Mouse (Mus musculus) neural tube, embryonic 12.5 days (tissue): Measurements from ENCODE around the gene Tcf12. TPM values are rescaled to one million over a fixed set of nuclear protein-coding genes. Genes with fewer than 3 reads are reported as not detected.
A peak's percentile ranks its signal among the peaks of the same experiment; 100 is the strongest.

ENCODE experiments used
- ATAC-seq: fragments of 200-750 bp; cut with Nextera tagmentation; 2 replicates; pipeline ENCODE4 v1.8.0; 2017; ENCODE audit warnings: low read depth, mild to moderate bottlenecking, moderate TSS enrichment, moderate library complexity; ENCODE audit not compliant: low FRiP score
- H3K27ac ChIP-seq: fragments of 300-500 bp; sonication (generic); 2 replicates; pipeline ENCODE4 v1.5.1; 2016
- H3K27me3 ChIP-seq: fragments of 300-500 bp; sonication (generic); replicated peaks from 2 replicates; pipeline ENCODE4 v1.6.1; 2016; ENCODE audit warnings: mild to moderate bottlenecking
- H3K36me3 ChIP-seq: fragments of 300-500 bp; sonication (generic); 2 replicates; pipeline ENCODE4 v1.6.1; 2016; ENCODE audit warnings: mild to moderate bottlenecking
- H3K4me1 ChIP-seq: fragments of 300-500 bp; sonication (generic); 2 replicates; pipeline ENCODE4 v1.6.1; 2016
- H3K4me2 ChIP-seq: fragments of 300-500 bp; sonication (generic); replicated peaks from 2 replicates; pipeline ENCODE4 v1.6.1; 2016; ENCODE audit warnings: mild to moderate bottlenecking
- H3K4me3 ChIP-seq: fragments of 300-500 bp; sonication (generic); 2 replicates; pipeline ENCODE4 v1.5.1; 2016
- H3K9ac ChIP-seq: fragments of 300-500 bp; sonication (generic); 2 replicates; pipeline ENCODE4 v1.6.1; 2016; ENCODE audit warnings: mild to moderate bottlenecking
- H3K9me3 ChIP-seq: fragments of 300-500 bp; sonication (generic); 2 replicates; pipeline ENCODE4 v1.6.1; 2016; ENCODE audit warnings: mild to moderate bottlenecking
- WGBS: fragments of 180-500 bp; shearing (Covaris S2); methylation state at CpG from one replicate; pipeline ENCODE4 v1.1.7; 2016; 5-methylcytosine and 5-hydroxymethylcytosine counted together
- polyA plus RNA-seq: library from polyadenylated mRNA; unstranded; fragments of >200 nt; fragmentation: Nextera tagmentation; extraction: Ambion mirVana; gene quantifications from 2 replicates; pipeline ENCODE4 v1.2.1, GENCODE M21; 2016

The Tcf12 gene
- polyA plus RNA-seq, 1 experiment from 2014 or later = 213 TPM

GRCm38 (mm10) chr9:71974541-71974959 lies 137.1 kb downstream of the Tcf12 start:
- Histone ChIP-seq H3K27me3 (no peaks in the 10 kb centered on the region), H3K4me1 (peaks cover 31% of the 10 kb centered on the region), H3K4me2 (peak overlapping the region; percentile 5; the same call in 1 of the 2 replicates), H3K9me3 (no peaks in the 10 kb centered on the region), H3K36me3 (no peaks in the 10 kb centered on the region), H3K27ac (0 out of 2 replicates have a peak overlapping the region, but pooled peaks have one; percentile 32), H3K4me3 (no peak overlapping the region), H3K9ac (no peak overlapping the region)
- ATAC-seq = peak; percentile 57
- WGBS = 0% methylated on average over 2 of the region's 2 CpGs

DNA sequence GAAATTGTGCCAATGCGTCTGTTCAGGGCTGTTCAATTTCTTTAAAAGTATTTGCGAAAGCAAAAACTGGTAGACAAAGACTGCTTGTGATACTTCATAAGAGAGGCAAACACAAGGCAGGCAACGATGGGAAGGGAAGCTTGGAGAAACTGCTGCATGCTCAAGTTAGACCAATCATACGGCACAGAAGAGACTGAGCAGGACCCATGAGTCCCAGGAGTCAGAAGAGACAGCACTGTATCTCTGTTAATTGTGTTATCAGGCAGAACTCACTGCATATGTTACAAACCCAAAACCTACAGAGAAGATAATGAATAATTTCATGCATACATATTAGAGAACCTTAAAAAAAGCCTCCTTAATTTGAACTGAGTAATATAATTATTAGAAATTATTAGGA lies 147.6 kb downstream of the Tcf12 start:
- H3K27ac ChIP-seq = no peak overlapping the region
- H3K4me1 ChIP-seq = peaks cover 6% of the 10 kb centered on the region
- no peaks in the 10 kb centered on the region for H3K9me3 ChIP-seq
- no peak for ATAC-seq
- 83% methylated on average over 4 of the region's 4 CpGs for WGBS
- no peak overlapping the region for H3K4me3 ChIP-seq
- no peaks in the 10 kb centered on the region for H3K27me3 ChIP-seq
- H3K9ac ChIP-seq = no peak overlapping the region
- no peaks in the 10 kb centered on the region for H3K36me3 ChIP-seq
- H3K4me2 ChIP-seq = no peak overlapping the region

- 0 out of 2 replicates have a peak overlapping the region, but pooled peaks have one; percentile 16 for H3K4me2 ChIP-seq
- H3K27ac ChIP-seq = no peak overlapping the region
- H3K9me3 ChIP-seq = no peaks in the 10 kb centered on the region
- peaks cover 6% of the 10 kb centered on the region for H3K4me1 ChIP-seq
- H3K36me3 ChIP-seq = no peaks in the 10 kb centered on the region
- no peak for ATAC-seq
- H3K9ac ChIP-seq = no peak overlapping the region
- H3K4me3 ChIP-seq = no peak overlapping the region
- no peaks in the 10 kb centered on the region for H3K27me3 ChIP-seq
Measured at GRCm38 (mm10) chr9:71960026-71960396, 151.7 kb downstream of the Tcf12 start.

DNA sequence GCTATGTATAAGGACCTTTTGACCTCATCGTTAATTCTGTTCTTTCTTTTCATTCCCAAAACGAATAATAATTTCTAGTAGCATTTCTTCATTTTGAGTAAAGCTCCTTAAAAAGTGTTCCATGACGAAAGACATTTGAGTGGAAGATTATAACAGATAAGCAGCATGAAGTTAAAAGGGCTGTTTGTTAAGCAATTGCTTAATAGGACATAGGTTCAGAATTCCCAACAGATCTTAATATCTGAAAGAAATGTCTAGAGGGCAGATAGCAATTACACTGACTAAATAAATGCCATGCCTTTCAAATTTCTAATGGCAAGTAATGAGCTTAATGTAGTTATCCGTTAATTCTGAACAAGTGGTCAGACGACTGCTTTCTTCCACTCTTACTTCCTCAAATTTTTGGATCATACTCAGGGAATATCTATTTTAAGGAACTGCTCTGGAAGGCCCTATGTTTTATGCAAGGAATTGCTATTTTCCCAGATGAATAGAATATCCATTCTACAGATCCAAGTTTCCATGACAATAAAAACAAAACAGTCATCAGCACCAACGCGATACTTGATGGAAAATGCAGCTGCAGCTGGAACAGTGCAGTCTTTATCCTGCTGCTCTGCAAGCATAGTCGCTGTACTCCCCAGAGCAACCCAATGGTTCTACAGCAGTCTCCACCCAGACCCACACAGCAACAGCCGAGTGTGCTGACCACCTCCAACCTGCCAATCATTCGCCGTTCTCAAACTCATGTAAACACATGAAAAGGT lies 152.2 kb downstream of the Tcf12 start:
- no peaks in the 10 kb centered on the region for H3K27me3 ChIP-seq
- no peak for ATAC-seq
- H3K4me1 ChIP-seq = peaks cover 6% of the 10 kb centered on the region
- H3K27ac ChIP-seq = no peak overlapping the region
- H3K4me3 ChIP-seq = no peak overlapping the region
- no peak overlapping the region for H3K9ac ChIP-seq
- H3K4me2 ChIP-seq = 0 out of 2 replicates have a peak overlapping the region, but pooled peaks have one; percentile 16
- WGBS = 62% methylated on average over 11 of the region's 11 CpGs
- H3K36me3 ChIP-seq = no peaks in the 10 kb centered on the region
- H3K9me3 ChIP-seq = no peaks in the 10 kb centered on the region

- no peak overlapping the region for H3K4me2 ChIP-seq
- WGBS = 57% methylated on average over 2 of the region's 2 CpGs
Measured at GRCm38 (mm10) chr9:71953217-71953616, 158.5 kb downstream of the Tcf12 start.

DNA sequence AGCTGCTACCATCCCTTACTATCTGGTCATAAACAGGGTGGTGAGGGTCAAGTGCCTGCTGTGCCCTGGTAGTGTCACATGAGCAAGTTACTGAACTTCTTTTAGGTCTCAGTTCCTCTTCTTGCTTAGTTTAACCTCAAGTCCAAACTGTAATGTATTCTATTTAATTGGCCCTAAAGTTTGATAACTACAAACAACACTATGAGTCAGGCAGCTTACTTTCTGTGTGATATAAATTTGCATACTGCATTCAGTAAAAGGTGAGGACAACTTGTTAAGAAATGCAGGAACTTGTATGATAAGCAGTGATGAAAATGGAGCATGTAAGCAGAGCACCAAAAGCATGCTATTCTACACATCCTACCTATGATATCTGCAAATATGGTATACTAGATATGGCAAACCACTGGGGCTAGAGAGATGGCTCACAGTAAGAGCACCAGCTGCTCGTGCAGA lies 159.0 kb downstream of the Tcf12 start:
- no peak overlapping the region for H3K9ac ChIP-seq
- H3K9me3 ChIP-seq = no peaks in the 10 kb centered on the region
- no peaks in the 10 kb centered on the region for H3K27me3 ChIP-seq
- no peak overlapping the region for H3K27ac ChIP-seq
- H3K36me3 ChIP-seq = no peaks in the 10 kb centered on the region
- 91% methylated on average over 1 of the region's 1 CpGs for WGBS
- H3K4me1 ChIP-seq = 0 out of 2 replicates have a peak, but pooled peaks cover 4% of the 10 kb centered on the region
- H3K4me2 ChIP-seq = no peak overlapping the region
- no peak for ATAC-seq
- H3K4me3 ChIP-seq = no peak overlapping the region

More at GRCm38 (mm10) chr9:71953217-71953616, 158.5 kb downstream of the Tcf12 start:
- Histone ChIP-seq H3K36me3 (no peaks in the 10 kb centered on the region), H3K27ac (no peak overlapping the region), H3K9me3 (no peaks in the 10 kb centered on the region), H3K4me3 (no peak overlapping the region), H3K27me3 (no peaks in the 10 kb centered on the region), H3K4me1 (0 out of 2 replicates have a peak, but pooled peaks cover 4% of the 10 kb centered on the region), H3K9ac (no peak overlapping the region)
- ATAC-seq = no peak

DNA sequence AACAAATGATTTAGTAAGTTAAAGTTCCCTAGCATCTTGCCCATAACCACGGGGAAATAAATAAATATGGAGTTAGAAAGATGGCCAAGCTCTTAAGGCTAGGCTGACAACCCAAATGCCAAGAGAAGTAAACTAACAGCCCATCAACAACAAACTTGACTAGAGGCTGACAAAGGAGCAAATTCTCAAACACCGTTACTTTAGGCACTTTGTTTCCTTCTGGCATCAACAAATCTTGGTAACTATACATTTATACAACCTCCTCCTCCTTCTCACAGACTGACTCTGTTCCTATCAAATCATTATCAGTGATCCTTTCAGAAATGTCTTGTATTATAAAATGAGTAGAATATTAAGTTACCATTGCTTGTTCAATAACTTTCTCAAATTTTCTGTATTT lies 159.7 kb downstream of the Tcf12 start:
- no peaks in the 10 kb centered on the region for H3K9me3 ChIP-seq
- H3K27ac ChIP-seq = no peak overlapping the region
- no peak for ATAC-seq
- no peak overlapping the region for H3K4me2 ChIP-seq
- no peak overlapping the region for H3K4me3 ChIP-seq
- H3K4me1 ChIP-seq = 0 out of 2 replicates have a peak, but pooled peaks cover 4% of the 10 kb centered on the region
- no peak overlapping the region for H3K9ac ChIP-seq
- 85% methylated on average over 2 of the region's 2 CpGs for WGBS
- H3K27me3 ChIP-seq = no peaks in the 10 kb centered on the region
- no peaks in the 10 kb centered on the region for H3K36me3 ChIP-seq

DNA sequence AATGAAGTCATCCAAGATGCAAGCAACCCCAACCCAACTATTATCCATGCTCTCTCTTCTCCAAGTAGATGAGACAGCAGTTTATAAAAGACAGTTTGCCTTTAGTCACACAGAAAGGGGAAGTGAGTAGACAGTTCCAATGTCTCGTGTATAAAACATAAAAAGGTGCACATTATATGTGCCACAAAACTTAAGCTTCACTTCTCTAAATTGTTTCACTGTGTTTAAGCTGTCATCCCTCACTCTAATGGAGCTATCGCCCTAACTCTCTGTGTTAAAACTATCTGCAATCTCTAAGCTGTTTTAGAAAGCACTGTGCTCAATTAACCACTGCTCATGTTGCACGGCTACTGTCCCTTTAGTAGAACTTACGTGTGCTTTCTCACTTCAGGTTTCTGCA lies 160.3 kb downstream of the Tcf12 start:
- no peaks in the 10 kb centered on the region for H3K27me3 ChIP-seq
- H3K4me1 ChIP-seq = 0 out of 2 replicates have a peak, but pooled peaks cover 4% of the 10 kb centered on the region
- no peak overlapping the region for H3K27ac ChIP-seq
- H3K4me2 ChIP-seq = no peak overlapping the region
- H3K4me3 ChIP-seq = no peak overlapping the region
- no peaks in the 10 kb centered on the region for H3K9me3 ChIP-seq
- H3K9ac ChIP-seq = no peak overlapping the region
- ATAC-seq = no peak
- 87% methylated on average over 4 of the region's 4 CpGs for WGBS
- no peaks in the 10 kb centered on the region for H3K36me3 ChIP-seq

GRCm38 (mm10) chr9:71944801-71945200 lies 166.9 kb downstream of the Tcf12 start:
- Histone ChIP-seq H3K4me2 (no peak overlapping the region), H3K9me3 (no peaks in the 10 kb centered on the region), H3K4me3 (no peak overlapping the region), H3K9ac (no peak overlapping the region), H3K36me3 (no peaks in the 10 kb centered on the region), H3K4me1 (0 out of 2 replicates have a peak, but pooled peaks cover 5% of the 10 kb centered on the region), H3K27ac (no peak overlapping the region), H3K27me3 (no peaks in the 10 kb centered on the region)
- 89% methylated on average over 4 of the region's 4 CpGs for WGBS
- no peak for ATAC-seq

DNA sequence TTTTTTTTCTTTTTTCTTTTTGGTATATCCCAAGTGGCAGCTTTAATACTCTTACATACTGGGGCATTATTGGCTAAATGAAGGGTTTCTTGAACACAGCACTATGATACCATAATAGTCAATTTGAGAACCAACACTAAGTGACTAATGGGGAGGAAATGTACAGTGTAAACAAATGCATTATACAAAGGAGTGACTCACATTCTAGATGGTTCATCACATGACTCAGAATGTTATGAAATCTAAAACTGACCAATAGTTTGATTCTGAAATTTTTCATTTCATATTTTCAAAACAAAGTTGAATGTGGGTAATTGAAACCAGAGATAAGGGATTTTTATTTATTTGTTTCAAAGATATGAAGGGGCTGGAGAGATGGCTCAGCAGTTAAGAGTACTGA lies 169.2 kb downstream of the Tcf12 start:
- no peaks in the 10 kb centered on the region for H3K9me3 ChIP-seq
- ATAC-seq = no peak
- H3K27ac ChIP-seq = no peak overlapping the region
- H3K36me3 ChIP-seq = no peaks in the 10 kb centered on the region
- no peaks in the 10 kb centered on the region for H3K27me3 ChIP-seq
- no peak overlapping the region for H3K4me2 ChIP-seq
- H3K4me3 ChIP-seq = no peak overlapping the region
- H3K4me1 ChIP-seq = 0 out of 2 replicates have a peak, but pooled peaks cover 5% of the 10 kb centered on the region
- H3K9ac ChIP-seq = no peak overlapping the region

DNA sequence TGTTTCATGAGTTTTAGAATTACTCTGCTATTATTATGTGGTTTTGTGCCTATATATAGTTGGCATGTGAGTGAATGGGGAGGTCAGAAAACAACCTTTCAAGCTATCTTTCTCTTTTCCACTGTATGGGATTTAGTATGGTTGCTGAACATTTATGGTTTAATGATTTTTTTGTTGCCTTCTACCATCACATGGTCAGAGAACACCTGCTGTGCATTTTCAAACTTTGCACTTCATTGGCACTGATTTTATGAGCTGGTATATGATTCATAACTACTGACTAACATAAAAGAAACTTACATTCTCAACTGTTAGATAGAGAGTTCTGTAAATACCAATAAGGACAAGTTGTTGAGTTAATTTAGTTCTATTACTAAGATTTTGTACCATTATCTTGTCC lies 171.7 kb downstream of the Tcf12 start:
- Histone ChIP-seq H3K4me2 (no peak overlapping the region), H3K4me1 (0 out of 2 replicates have a peak, but pooled peaks cover 5% of the 10 kb centered on the region), H3K27me3 (no peaks in the 10 kb centered on the region), H3K27ac (no peak overlapping the region), H3K9me3 (no peaks in the 10 kb centered on the region), H3K9ac (no peak overlapping the region), H3K36me3 (no peaks in the 10 kb centered on the region), H3K4me3 (no peak overlapping the region)
- ATAC-seq = no peak

DNA sequence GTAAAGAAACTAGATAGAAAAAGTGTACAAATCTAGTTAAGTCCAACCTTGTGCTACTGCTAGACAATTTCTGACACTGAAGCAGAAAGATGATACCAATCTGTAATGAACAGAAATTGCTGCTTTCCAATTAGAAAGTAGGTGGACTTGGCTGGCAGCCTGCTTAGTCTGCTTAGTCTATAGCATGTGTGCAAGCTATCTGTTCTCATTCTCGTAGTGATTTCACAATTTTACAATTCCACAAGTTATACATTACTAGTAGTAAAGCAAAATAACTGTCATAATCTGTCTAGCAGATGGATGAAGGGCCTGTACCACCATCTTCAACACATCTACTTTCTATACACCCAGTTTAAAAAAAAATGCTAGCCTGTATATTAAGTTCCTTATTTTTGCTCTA lies 175.5 kb downstream of the Tcf12 start:
- Histone ChIP-seq H3K4me3 (no peak overlapping the region), H3K27ac (no peak overlapping the region), H3K4me2 (no peak overlapping the region), H3K4me1 (no peaks in the 10 kb centered on the region; the same call in 1 of the 2 replicates), H3K27me3 (no peaks in the 10 kb centered on the region), H3K9ac (no peak overlapping the region), H3K9me3 (no peaks in the 10 kb centered on the region), H3K36me3 (no peaks in the 10 kb centered on the region)
- ATAC-seq = no peak
- WGBS = 88% methylated on average over 1 of the region's 1 CpGs

- no peak for ATAC-seq
- H3K4me3 ChIP-seq = no peak overlapping the region
- no peaks in the 10 kb centered on the region for H3K9me3 ChIP-seq
- no peak overlapping the region for H3K27ac ChIP-seq
- H3K36me3 ChIP-seq = no peaks in the 10 kb centered on the region
- no peaks in the 10 kb centered on the region; the same call in 1 of the 2 replicates for H3K4me1 ChIP-seq
- no peak overlapping the region for H3K9ac ChIP-seq
- 92% methylated on average over 3 of the region's 3 CpGs for WGBS
- H3K4me2 ChIP-seq = no peak overlapping the region
- H3K27me3 ChIP-seq = no peaks in the 10 kb centered on the region
Measured at GRCm38 (mm10) chr9:71934833-71935232, 176.8 kb downstream of the Tcf12 start.
